Mouse (Mus musculus): ENCODE results near the gene E330009J07Rik. TPM values are rescaled to one million over a fixed set of nuclear protein-coding genes. Genes with fewer than 3 reads are reported as not detected.

Gene E330009J07Rik
- polyA plus RNA-seq, 1 experiment from 2014 or later, result 17.7 TPM

DNA sequence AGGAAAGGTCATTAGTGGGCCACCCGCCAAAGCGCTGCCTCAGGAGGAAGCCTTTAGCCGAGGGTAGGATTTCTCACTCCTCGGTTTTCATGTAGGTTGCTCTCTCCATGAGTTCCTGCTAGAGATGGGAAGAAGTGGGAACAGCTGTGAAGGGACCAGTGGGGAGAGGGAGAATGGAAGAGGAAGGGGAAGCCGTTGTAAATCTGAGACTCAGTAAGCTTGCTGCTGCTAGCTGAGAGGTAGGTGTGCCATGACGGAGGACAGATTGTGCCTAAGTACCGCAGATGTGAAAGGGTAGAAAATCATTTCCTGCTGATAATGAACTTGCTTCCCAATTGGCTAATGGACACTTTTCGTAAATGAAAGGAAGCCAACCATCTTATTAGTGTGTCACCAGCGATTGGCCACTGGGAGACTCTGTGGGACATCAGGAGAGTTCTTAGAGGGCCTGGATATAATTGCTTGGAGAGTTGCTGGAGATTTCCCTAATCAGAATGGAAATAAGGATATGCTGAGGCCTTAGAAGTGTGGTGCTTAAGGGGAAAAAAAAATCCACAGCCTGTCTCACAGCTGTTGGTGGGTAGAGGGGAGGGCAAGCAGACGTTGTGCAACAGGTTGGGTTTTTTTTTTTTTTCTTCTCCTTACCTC is 7.5 kb upstream of the E330009J07Rik start:
- H3K4me1 ChIP-seq (ENCODE audit: control insufficient read depth, insufficient read depth, low read length), result no peaks in the 10 kb centered on the region
- ATAC-seq (ENCODE audit: low FRiP score, low TSS enrichment), result no peak
- H3K4me3 ChIP-seq (ENCODE audit: low read length), result no peak overlapping the region
- H3K4me2 ChIP-seq (replicated peaks; ENCODE audit: low read depth, low read length), result no peak overlapping the region
- 26% methylated on average over 10 of the region's 10 CpGs for WGBS
- H3K9ac ChIP-seq (ENCODE audit: low read depth, low read length), result no peak overlapping the region
- H3K27me3 ChIP-seq (ENCODE audit: control insufficient read depth, insufficient read depth, low read length), result no peaks in the 10 kb centered on the region
- no peaks in the 10 kb centered on the region for H3K9me3 ChIP-seq (ENCODE audit: control insufficient read depth, low read length)
- no peak overlapping the region for H3K27ac ChIP-seq (ENCODE audit: low read depth, low read length)
- no peaks in the 10 kb centered on the region for H3K36me3 ChIP-seq (ENCODE audit: control insufficient read depth, insufficient read depth, low read length)

GRCm38 (mm10) chr6:40441755-40442154 is 5.8 kb upstream of the E330009J07Rik start:
- no peaks in the 10 kb centered on the region for H3K4me1 ChIP-seq (ENCODE audit: control insufficient read depth, insufficient read depth, low read length)
- H3K4me2 ChIP-seq (replicated peaks; ENCODE audit: low read depth, low read length), result no peak overlapping the region
- no peak overlapping the region for H3K27ac ChIP-seq (ENCODE audit: low read depth, low read length)
- no peaks in the 10 kb centered on the region for H3K27me3 ChIP-seq (ENCODE audit: control insufficient read depth, insufficient read depth, low read length)
- H3K4me3 ChIP-seq (ENCODE audit: low read length), result no peak overlapping the region
- no peak for ATAC-seq (ENCODE audit: low FRiP score, low TSS enrichment)
- no peaks in the 10 kb centered on the region for H3K9me3 ChIP-seq (ENCODE audit: control insufficient read depth, low read length)
- no peak overlapping the region for H3K9ac ChIP-seq (ENCODE audit: low read depth, low read length)
- WGBS, result 34% methylated on average over 3 of the region's 3 CpGs
- H3K36me3 ChIP-seq (ENCODE audit: control insufficient read depth, insufficient read depth, low read length), result no peaks in the 10 kb centered on the region

GRCm38 (mm10) chr6:40441276-40441675 is 5.3 kb upstream of the E330009J07Rik start:
- 77% methylated on average over 3 of the region's 3 CpGs for WGBS
- ATAC-seq (ENCODE audit: low FRiP score, low TSS enrichment), result no peak
- H3K9ac ChIP-seq (ENCODE audit: low read depth, low read length), result no peak overlapping the region

GRCm38 (mm10) chr6:40439731-40440130 is 3.8 kb upstream of the E330009J07Rik start:
- H3K4me1 ChIP-seq (ENCODE audit: control insufficient read depth, insufficient read depth, low read length), result 0 out of 2 replicates have a peak, but pooled peaks cover 7% of the 10 kb centered on the region
- no peaks in the 10 kb centered on the region for H3K36me3 ChIP-seq (ENCODE audit: control insufficient read depth, insufficient read depth, low read length)
- no peak overlapping the region for H3K27ac ChIP-seq (ENCODE audit: low read depth, low read length)
- no peaks in the 10 kb centered on the region for H3K9me3 ChIP-seq (ENCODE audit: control insufficient read depth, low read length)
- peak overlapping the region; percentile 21 for H3K4me2 ChIP-seq (replicated peaks; ENCODE audit: low read depth, low read length)
- H3K27me3 ChIP-seq (ENCODE audit: control insufficient read depth, insufficient read depth, low read length), result no peaks in the 10 kb centered on the region
- no peak overlapping the region for H3K9ac ChIP-seq (ENCODE audit: low read depth, low read length)
- 20% methylated on average over 12 of the region's 12 CpGs for WGBS
- no peak for ATAC-seq (ENCODE audit: low FRiP score, low TSS enrichment)
- H3K4me3 ChIP-seq (ENCODE audit: low read length), result no peak overlapping the region

More at GRCm38 (mm10) chr6:40441276-40441675, 5.3 kb upstream of the E330009J07Rik start:
- Histone ChIP-seq H3K36me3 (ENCODE audit: control insufficient read depth, insufficient read depth, low read length) (no peaks in the 10 kb centered on the region), H3K27me3 (ENCODE audit: control insufficient read depth, insufficient read depth, low read length) (no peaks in the 10 kb centered on the region), H3K4me1 (ENCODE audit: control insufficient read depth, insufficient read depth, low read length) (0 out of 2 replicates have a peak, but pooled peaks cover 3% of the 10 kb centered on the region), H3K27ac (ENCODE audit: low read depth, low read length) (no peak overlapping the region), H3K4me3 (ENCODE audit: low read length) (no peak overlapping the region), H3K4me2 (replicated peaks; ENCODE audit: low read depth, low read length) (no peak overlapping the region), H3K9me3 (ENCODE audit: control insufficient read depth, low read length) (no peaks in the 10 kb centered on the region)

DNA sequence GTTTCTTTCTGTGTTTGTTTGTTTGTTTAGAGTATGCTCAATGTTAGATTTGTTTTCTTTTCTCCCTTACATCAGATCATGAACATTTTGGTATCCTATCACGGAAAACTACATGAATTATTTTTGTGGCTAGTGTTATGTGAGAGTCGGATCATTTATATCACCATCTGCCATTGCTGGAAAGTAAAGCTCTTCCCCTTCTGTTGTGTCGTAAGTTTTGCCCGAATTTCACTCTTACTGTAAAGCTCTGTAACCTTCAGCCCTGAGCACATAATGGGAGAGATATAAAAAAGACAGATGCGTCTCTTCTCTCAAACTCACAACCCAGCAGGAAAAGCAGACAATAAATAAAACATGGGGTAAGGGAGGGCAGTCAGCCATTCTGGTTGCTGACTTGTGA is 3.0 kb upstream of the E330009J07Rik start, which contains the start of gene Wee2:
Gene Wee2 (plus strand): TSS at position 153 of the 400 bp plus-strand sequence.
- ATAC-seq (ENCODE audit: low FRiP score, low TSS enrichment), result no peak
- no peaks in the 10 kb centered on the region for H3K36me3 ChIP-seq (ENCODE audit: control insufficient read depth, insufficient read depth, low read length)
- 53% methylated on average over 5 of the region's 5 CpGs for WGBS
- H3K4me1 ChIP-seq (ENCODE audit: control insufficient read depth, insufficient read depth, low read length), result peaks cover 11% of the 10 kb centered on the region; the same call in 1 of the 2 replicates
- H3K9ac ChIP-seq (ENCODE audit: low read depth, low read length), result no peak within 1 kb of the TSS
- H3K9me3 ChIP-seq (ENCODE audit: control insufficient read depth, low read length), result no peaks in the 10 kb centered on the region
- H3K27me3 ChIP-seq (ENCODE audit: control insufficient read depth, insufficient read depth, low read length), result no peaks in the 10 kb centered on the region
- H3K4me2 ChIP-seq (replicated peaks; ENCODE audit: low read depth, low read length), result peak within 1 kb of the TSS; percentile 21
- no peak within 1 kb of the TSS for H3K27ac ChIP-seq (ENCODE audit: low read depth, low read length)
- H3K4me3 ChIP-seq (ENCODE audit: low read length), result no peak within 1 kb of the TSS

- Histone ChIP-seq H3K4me3 (ENCODE audit: low read length) (peak overlapping the region; percentile 78), H3K36me3 (ENCODE audit: control insufficient read depth, insufficient read depth, low read length) (no peaks in the 10 kb centered on the region), H3K4me2 (replicated peaks; ENCODE audit: low read depth, low read length) (peak overlapping the region; percentile 81), H3K9me3 (ENCODE audit: control insufficient read depth, low read length) (no peaks in the 10 kb centered on the region), H3K27me3 (ENCODE audit: control insufficient read depth, insufficient read depth, low read length) (no peaks in the 10 kb centered on the region), H3K4me1 (ENCODE audit: control insufficient read depth, insufficient read depth, low read length) (peaks cover 11% of the 10 kb centered on the region; the same call in 1 of the 2 replicates), H3K27ac (ENCODE audit: low read depth, low read length) (peak overlapping the region; percentile 43; the same call in 1 of the 2 replicates), H3K9ac (ENCODE audit: low read depth, low read length) (peak overlapping the region; percentile 83)
- peak; percentile 83 for ATAC-seq (ENCODE audit: low FRiP score, low TSS enrichment)
- WGBS, result under 1% methylated on average over 54 of the region's 72 CpGs
These were observed 536 bp downstream of the E330009J07Rik start for GRCm38 (mm10) chr6:40435151-40436046.

- no peaks in the 10 kb centered on the region for H3K27me3 ChIP-seq (ENCODE audit: control insufficient read depth, insufficient read depth, low read length)
- H3K4me2 ChIP-seq (replicated peaks; ENCODE audit: low read depth, low read length), result peak overlapping the region; percentile 81
- peaks cover 11% of the 10 kb centered on the region; the same call in 1 of the 2 replicates for H3K4me1 ChIP-seq (ENCODE audit: control insufficient read depth, insufficient read depth, low read length)
- peak overlapping the region; percentile 78 for H3K4me3 ChIP-seq (ENCODE audit: low read length)
- H3K27ac ChIP-seq (ENCODE audit: low read depth, low read length), result no peak overlapping the region
- peak overlapping the region; percentile 83 for H3K9ac ChIP-seq (ENCODE audit: low read depth, low read length)
- H3K36me3 ChIP-seq (ENCODE audit: control insufficient read depth, insufficient read depth, low read length), result no peaks in the 10 kb centered on the region
- no peak for ATAC-seq (ENCODE audit: low FRiP score, low TSS enrichment)
- WGBS, result 12% methylated on average over 7 of the region's 7 CpGs
- H3K9me3 ChIP-seq (ENCODE audit: control insufficient read depth, low read length), result no peaks in the 10 kb centered on the region
These were observed 1.2 kb downstream of the E330009J07Rik start for GRCm38 (mm10) chr6:40434697-40435096.

DNA sequence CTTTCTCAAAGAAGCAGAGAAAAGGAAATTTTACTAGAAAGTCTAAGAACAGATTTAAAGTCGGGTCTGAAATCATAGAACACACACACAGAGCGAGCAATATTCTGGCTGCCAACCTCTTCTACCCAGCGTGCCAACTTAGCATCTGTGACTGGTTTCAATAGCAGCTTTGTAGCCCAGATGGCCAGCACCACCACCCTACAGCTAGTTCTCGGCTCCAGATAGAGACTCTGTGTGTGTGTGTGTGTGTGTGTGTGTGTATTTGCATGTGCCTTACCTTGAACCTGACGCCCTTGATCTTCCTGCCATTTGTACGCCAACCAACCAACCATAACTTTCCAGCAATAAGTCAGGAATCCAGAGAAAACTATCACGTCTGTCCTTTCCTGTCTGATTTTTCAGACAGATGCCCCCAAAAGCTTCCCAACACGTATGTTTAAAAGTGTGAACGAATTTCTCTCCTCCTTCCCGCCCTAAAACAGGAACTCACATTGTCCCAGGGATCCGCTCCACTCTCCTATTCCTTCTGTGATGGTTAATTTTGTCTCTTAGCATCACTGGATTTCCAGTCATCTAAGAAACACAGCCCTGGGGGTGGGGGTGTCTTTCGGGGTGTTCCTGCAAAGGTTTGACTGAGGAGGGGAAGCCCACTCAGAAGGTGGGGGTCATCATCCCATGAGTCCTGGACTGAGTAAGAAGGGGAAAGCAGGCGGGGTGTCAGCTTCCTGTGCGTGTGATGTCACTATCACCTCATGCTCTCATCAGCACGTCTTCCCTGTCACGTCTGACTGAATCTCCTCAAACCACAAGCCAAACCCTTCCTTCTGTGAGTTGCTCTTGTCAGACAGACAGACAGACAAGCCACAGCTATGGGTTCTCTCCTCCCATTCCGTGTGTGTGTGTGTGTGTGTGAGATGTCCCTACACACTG is 3.3 kb downstream of the E330009J07Rik start:
- ATAC-seq (ENCODE audit: low FRiP score, low TSS enrichment), result no peak
- H3K27ac ChIP-seq (ENCODE audit: low read depth, low read length), result no peak overlapping the region
- no peaks in the 10 kb centered on the region for H3K27me3 ChIP-seq (ENCODE audit: control insufficient read depth, insufficient read depth, low read length)
- no peak overlapping the region for H3K9ac ChIP-seq (ENCODE audit: low read depth, low read length)
- H3K4me1 ChIP-seq (ENCODE audit: control insufficient read depth, insufficient read depth, low read length), result peaks cover 11% of the 10 kb centered on the region; the same call in 1 of the 2 replicates
- no peaks in the 10 kb centered on the region for H3K9me3 ChIP-seq (ENCODE audit: control insufficient read depth, low read length)
- 87% methylated on average over 17 of the region's 17 CpGs for WGBS
- no peaks in the 10 kb centered on the region for H3K36me3 ChIP-seq (ENCODE audit: control insufficient read depth, insufficient read depth, low read length)
- no peak overlapping the region for H3K4me3 ChIP-seq (ENCODE audit: low read length)
- no peak overlapping the region for H3K4me2 ChIP-seq (replicated peaks; ENCODE audit: low read depth, low read length)

Measured in kidney, embryonic 14.5 days (tissue).